Mouse (Mus musculus) thymus, adult 2 months (tissue): ENCODE data around the gene L3mbtl1.

Experiments
- CTCF ChIP-seq: fragments of 200-500 bp; IDR thresholded peaks from 2 replicates; pipeline ENCODE4 v1.5.1; 2012; ENCODE audit warnings: mild to moderate bottlenecking, control low read depth, low read length, moderate library complexity, borderline replicate concordance; ENCODE audit not compliant: control insufficient read depth, poor library complexity, insufficient read depth; ENCODE audit errors: extremely low read depth
- POLR2A ChIP-seq: fragments of 200-500 bp; IDR thresholded peaks from 2 replicates; pipeline ENCODE4 v1.6.1; 2012; ENCODE audit warnings: mild to moderate bottlenecking, low read length, control low read depth, moderate library complexity; ENCODE audit not compliant: control insufficient read depth, poor library complexity, insufficient read depth; ENCODE audit errors: extremely low read depth

- TF ChIP-seq CTCF = no peak
- no peak for TF ChIP-seq POLR2A
Observed at GRCm38 (mm10) chr2:162976001-162976400, 32.7 kb downstream of the L3mbtl1 start.
